Mouse (Mus musculus) intestine, embryonic 15.5 days (tissue): ENCODE data around the gene Abcg5. TPM values are rescaled to one million over a fixed set of nuclear protein-coding genes. Genes with fewer than 3 reads are reported as not detected.

Experiments used
- ATAC-seq: fragments of 200-750 bp; cut with Nextera tagmentation; 2 replicates; pipeline ENCODE4 v1.8.0; 2017; ENCODE audit warnings: moderate TSS enrichment, moderate library complexity
- H3K27ac ChIP-seq: fragments of 300-500 bp; sonication (generic); 2 replicates; pipeline ENCODE4 v1.5.1; 2015; ENCODE audit warnings: mild to moderate bottlenecking, inconsistent platforms
- H3K27me3 ChIP-seq: fragments of 300-500 bp; sonication (generic); replicated peaks from 2 replicates; pipeline ENCODE4 v1.6.1; 2015; ENCODE audit warnings: inconsistent platforms
- H3K36me3 ChIP-seq: fragments of 300-500 bp; sonication (generic); 2 replicates; pipeline ENCODE4 v1.6.1; 2015; ENCODE audit warnings: inconsistent platforms
- H3K4me1 ChIP-seq: fragments of 300-500 bp; sonication (generic); replicated peaks from 2 replicates; pipeline ENCODE4 v1.6.1; 2015; ENCODE audit warnings: inconsistent platforms
- H3K4me2 ChIP-seq: fragments of 300-500 bp; sonication (generic); replicated peaks from 2 replicates; pipeline ENCODE4 v1.6.1; 2015; ENCODE audit warnings: mild to moderate bottlenecking, inconsistent platforms
- H3K4me3 ChIP-seq: fragments of 300-500 bp; sonication (generic); replicated peaks from 2 replicates; pipeline ENCODE4 v1.5.1; 2015; ENCODE audit warnings: inconsistent platforms
- H3K9ac ChIP-seq: fragments of 300-500 bp; sonication (generic); 2 replicates; pipeline ENCODE4 v1.6.1; 2015; ENCODE audit warnings: inconsistent platforms
- H3K9me3 ChIP-seq: fragments of 300-500 bp; sonication (generic); 2 replicates; pipeline ENCODE4 v1.6.1; 2016; ENCODE audit warnings: inconsistent platforms
- WGBS: fragments of 180-500 bp; shearing (Covaris S2); methylation state at CpG from one replicate; pipeline ENCODE4 v1.1.7; 2015; 5-methylcytosine and 5-hydroxymethylcytosine counted together
- polyA plus RNA-seq: library from polyadenylated mRNA; unstranded; fragments of >200 nt; fragmentation: Nextera tagmentation; extraction: Ambion mirVana; gene quantifications from 2 replicates; pipeline ENCODE4 v1.2.1, GENCODE M21; 2015

Abcg5 gene
- polyA plus RNA-seq, 1 experiment from 2014 or later, result 2.3 TPM

- Histone ChIP-seq H3K4me2 (no peak overlapping the region), H3K27ac (no peak overlapping the region), H3K36me3 (no peaks in the 10 kb centered on the region), H3K4me1 (0 out of 2 replicates have a peak, but pooled peaks cover 6% of the 10 kb centered on the region), H3K27me3 (no peaks in the 10 kb centered on the region), H3K9me3 (no peaks in the 10 kb centered on the region), H3K4me3 (no peak overlapping the region), H3K9ac (no peak overlapping the region)
- WGBS, result 76% methylated on average over 10 of the region's 10 CpGs
- ATAC-seq, result no peak
These were observed 42.9 kb downstream of the Abcg5 start for GRCm38 (mm10) chr17:84639796-84640378.

DNA sequence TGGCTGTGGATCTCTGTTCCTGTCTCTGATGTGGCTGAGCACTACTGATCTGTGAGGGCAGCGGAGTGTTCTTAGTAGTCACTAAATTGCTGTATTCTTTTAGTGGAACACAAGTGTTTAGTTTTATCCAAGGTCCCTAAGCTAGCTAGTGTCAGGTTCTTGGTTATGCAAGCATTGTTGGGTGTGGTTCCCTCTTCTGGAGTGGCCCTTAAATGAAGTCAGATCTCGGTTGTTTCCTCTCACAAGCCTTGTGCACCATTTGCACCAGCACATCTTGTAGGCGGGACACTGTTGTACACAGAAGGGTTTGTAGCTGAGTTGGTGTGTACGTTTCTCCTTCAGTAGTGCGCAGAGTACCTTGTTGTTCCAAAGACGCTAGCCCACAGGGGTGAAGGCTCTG is 44.8 kb downstream of the Abcg5 start:
- H3K27me3 ChIP-seq, result no peaks in the 10 kb centered on the region
- H3K36me3 ChIP-seq, result no peaks in the 10 kb centered on the region
- no peak overlapping the region for H3K27ac ChIP-seq
- H3K4me1 ChIP-seq, result 0 out of 2 replicates have a peak, but pooled peaks cover 6% of the 10 kb centered on the region
- 90% methylated on average over 6 of the region's 6 CpGs for WGBS
- H3K4me3 ChIP-seq, result no peak overlapping the region
- ATAC-seq, result no peak
- no peak overlapping the region for H3K9ac ChIP-seq
- no peak overlapping the region for H3K4me2 ChIP-seq
- no peaks in the 10 kb centered on the region for H3K9me3 ChIP-seq

DNA sequence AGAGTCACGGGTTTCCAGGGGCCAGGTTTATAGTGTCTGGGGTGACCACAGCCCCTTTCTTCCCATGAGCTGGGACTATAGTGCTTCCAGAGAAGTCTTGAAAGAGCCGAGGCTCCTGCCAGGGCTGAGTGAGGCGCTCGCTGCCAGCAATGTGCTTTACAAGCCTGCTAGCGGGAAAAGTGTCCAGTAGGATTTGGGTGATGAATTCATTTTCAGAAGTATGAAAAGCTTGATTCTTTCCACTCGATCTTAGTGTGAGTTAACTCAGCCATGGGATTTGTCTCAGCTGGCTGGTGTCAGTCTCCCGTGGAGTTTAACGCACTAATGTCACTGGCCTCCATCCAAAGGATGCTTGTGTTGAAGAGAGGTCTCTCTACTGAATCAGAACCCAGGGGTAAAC is 46.5 kb downstream of the Abcg5 start:
- no peak for ATAC-seq
- no peaks in the 10 kb centered on the region for H3K36me3 ChIP-seq
- H3K27ac ChIP-seq, result no peak overlapping the region
- no peak overlapping the region for H3K4me2 ChIP-seq
- 60% methylated on average over 8 of the region's 8 CpGs for WGBS
- H3K9me3 ChIP-seq, result no peaks in the 10 kb centered on the region
- H3K4me1 ChIP-seq, result 0 out of 2 replicates have a peak, but pooled peaks cover 4% of the 10 kb centered on the region
- H3K27me3 ChIP-seq, result no peaks in the 10 kb centered on the region
- H3K9ac ChIP-seq, result no peak overlapping the region
- no peak overlapping the region for H3K4me3 ChIP-seq

DNA sequence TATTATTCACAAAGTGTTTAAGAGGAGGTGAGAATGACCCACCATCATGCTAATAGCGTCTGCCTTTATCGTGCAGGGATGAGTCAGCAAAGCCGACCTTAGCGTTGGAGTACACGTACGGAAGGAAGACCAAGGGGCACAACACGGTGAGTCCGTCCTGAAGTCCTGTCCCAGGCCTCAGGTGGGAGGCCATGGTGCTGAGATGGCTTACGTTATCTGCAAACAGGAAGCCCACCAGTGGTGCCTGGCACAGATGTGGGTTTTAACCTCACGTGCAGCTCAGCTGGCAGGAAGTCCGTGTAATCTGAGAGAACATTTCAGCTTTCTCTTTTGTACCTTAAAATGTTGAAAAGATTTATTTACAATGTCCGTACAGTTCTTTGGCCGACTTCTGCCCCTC is 49.4 kb downstream of the Abcg5 start:
- H3K27me3 ChIP-seq, result no peaks in the 10 kb centered on the region
- H3K36me3 ChIP-seq, result no peaks in the 10 kb centered on the region
- no peak overlapping the region for H3K4me2 ChIP-seq
- no peak overlapping the region for H3K9ac ChIP-seq
- whole genome bisulfite sequencing, result 74% methylated on average over 13 of the region's 13 CpGs
- H3K27ac ChIP-seq, result no peak overlapping the region
- H3K9me3 ChIP-seq, result no peaks in the 10 kb centered on the region
- ATAC-seq, result no peak
- no peaks in the 10 kb centered on the region for H3K4me1 ChIP-seq
- no peak overlapping the region for H3K4me3 ChIP-seq

DNA sequence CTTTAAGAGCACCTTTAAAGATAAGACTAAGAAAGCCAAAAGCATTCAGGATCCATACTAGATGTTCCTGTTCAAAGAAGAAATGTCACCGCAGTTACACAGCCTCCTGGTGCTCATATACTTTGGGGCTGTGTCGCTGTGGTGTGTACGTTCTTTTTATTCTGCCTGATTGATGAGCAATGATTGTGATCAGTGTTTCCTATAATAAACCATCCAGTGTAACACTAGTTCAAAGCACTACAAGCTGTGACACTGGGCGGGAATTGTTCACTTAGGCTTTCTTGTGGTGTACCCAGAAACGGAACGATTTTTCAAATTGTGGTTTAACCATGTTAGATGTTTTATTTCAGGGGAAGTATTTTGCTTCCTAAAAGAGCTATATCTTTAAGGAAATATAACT is 51.0 kb downstream of the Abcg5 start:
- Histone ChIP-seq H3K9me3 (no peaks in the 10 kb centered on the region), H3K4me3 (no peak overlapping the region), H3K36me3 (no peaks in the 10 kb centered on the region), H3K27ac (no peak overlapping the region), H3K4me1 (peaks cover 2% of the 10 kb centered on the region), H3K4me2 (no peak overlapping the region), H3K9ac (no peak overlapping the region), H3K27me3 (no peaks in the 10 kb centered on the region)
- ATAC-seq, result no peak
- 89% methylated on average over 6 of the region's 6 CpGs for WGBS

DNA sequence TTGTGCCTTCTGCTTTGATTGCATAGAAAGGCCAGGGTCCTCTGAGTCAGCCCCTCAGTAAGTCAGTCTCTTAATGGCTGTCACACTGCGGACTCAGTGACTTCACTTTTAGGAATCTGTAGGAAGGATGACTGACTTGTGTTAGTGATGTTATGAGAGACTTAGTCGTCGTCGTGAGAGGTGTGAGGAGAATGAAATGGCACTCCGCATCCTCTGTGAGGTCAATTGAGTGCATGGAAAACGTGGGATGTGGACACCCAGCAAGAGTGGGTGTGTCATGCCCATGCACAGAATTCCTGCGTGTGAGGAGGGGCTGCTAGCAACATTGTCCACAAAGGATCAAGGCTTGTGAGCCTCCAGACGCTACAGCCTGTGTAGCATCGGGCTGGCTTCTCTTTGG is 54.2 kb downstream of the Abcg5 start:
- H3K4me2 ChIP-seq, result no peak overlapping the region

DNA sequence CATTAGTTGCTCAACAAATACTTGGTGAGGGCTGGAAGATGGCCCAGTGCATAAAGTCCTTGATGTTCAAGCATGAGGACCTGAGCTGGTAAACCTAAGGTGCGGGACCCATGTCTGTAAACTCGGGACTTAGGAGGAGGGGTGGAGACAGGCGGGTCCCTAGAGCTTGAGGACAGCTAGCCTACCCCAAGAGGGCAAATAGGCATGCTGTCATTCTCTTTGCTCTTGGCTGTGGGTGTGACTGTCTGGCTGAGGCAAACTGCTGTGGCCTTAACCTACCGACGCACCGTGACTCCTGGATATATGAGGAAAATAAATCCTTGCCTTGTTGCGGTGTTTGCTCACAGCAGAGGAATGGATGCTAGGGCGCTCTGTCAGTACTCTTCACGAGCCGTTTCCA is 55.1 kb downstream of the Abcg5 start:
- 82% methylated on average over 10 of the region's 10 CpGs for WGBS
- Histone ChIP-seq H3K4me2 (no peak overlapping the region), H3K27ac (no peak overlapping the region), H3K36me3 (no peaks in the 10 kb centered on the region), H3K9me3 (no peaks in the 10 kb centered on the region), H3K9ac (no peak overlapping the region), H3K4me1 (peaks cover 4% of the 10 kb centered on the region), H3K27me3 (no peaks in the 10 kb centered on the region), H3K4me3 (no peak overlapping the region)
- ATAC-seq, result no peak

More for the DNA sequence above, 54.2 kb downstream of the Abcg5 start:
- Histone ChIP-seq H3K9ac (no peak overlapping the region), H3K27me3 (no peaks in the 10 kb centered on the region), H3K9me3 (no peaks in the 10 kb centered on the region), H3K27ac (no peak overlapping the region), H3K4me3 (no peak overlapping the region), H3K36me3 (no peaks in the 10 kb centered on the region), H3K4me1 (peaks cover 4% of the 10 kb centered on the region)
- ATAC-seq, result no peak
- WGBS, result 82% methylated on average over 9 of the region's 9 CpGs

DNA sequence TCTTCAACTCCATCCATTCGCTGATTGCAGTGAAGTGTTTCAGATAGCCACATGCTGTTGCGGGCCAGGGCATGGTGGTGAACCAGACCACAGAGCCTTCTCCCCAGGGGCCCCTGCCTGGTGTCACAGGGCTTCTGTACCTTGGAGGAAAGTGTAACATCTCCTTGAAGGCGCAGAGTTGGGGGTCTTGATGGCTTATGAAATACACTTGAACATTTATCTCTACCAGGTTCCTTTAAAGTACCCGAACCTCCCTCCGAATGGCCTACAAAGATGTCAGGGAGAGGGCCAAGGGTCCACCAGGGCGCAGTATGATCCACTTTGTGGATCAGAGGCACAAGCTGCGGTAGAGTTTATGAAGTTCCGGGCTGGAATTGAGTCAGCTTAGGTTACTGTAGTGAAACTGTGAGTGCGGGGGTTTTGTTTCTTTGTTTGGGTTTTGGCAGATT is 55.9 kb downstream of the Abcg5 start:
- H3K9ac ChIP-seq, result peak overlapping the region; percentile 58
- H3K4me3 ChIP-seq, result peak overlapping the region; percentile 61
- WGBS, result 26% methylated on average over 9 of the region's 9 CpGs
- H3K9me3 ChIP-seq, result no peaks in the 10 kb centered on the region
- no peaks in the 10 kb centered on the region for H3K36me3 ChIP-seq
- peaks cover 4% of the 10 kb centered on the region for H3K4me1 ChIP-seq
- peak; percentile 57 for ATAC-seq
- no peaks in the 10 kb centered on the region for H3K27me3 ChIP-seq
- peak overlapping the region; percentile 92 for H3K4me2 ChIP-seq
- peak overlapping the region; percentile 54; the same call in 1 of the 2 replicates for H3K27ac ChIP-seq

DNA sequence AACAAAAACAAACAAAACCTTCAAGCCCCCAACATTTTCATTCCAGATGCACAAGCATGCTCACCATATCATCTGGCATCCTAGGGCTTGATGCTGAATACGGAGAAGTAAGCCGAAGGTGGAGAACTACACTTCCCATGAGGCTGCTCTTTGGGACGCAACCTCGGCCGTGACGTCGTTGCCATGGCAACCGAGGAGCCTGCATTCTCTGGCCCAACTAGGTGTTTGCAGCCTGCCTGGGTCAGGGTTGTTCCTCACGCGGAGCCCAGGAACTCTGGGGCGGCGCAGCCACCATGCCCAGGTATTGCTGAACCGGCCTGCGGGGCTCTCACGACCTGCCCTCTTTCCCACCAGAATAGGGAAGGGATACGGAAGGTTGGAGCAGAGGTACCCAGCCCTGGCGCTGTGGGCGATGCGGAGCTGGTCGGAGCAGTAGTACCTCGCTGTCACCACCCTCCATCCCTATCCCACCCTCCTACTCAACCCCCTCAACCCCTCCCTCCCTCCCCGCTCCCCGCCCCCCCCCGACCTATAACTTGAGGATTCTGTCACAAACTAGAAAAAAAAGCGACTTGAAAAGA is 56.4 kb downstream of the Abcg5 start, which contains the start of gene Dync2li1:
Gene Dync2li1, plus strand, starts transcription at position 221 of the 581 bp plus-strand sequence.
- WGBS, result 2% methylated on average over 25 of the region's 25 CpGs
- H3K9me3 ChIP-seq, result no peaks in the 10 kb centered on the region
- peaks cover 4% of the 10 kb centered on the region for H3K4me1 ChIP-seq
- H3K4me2 ChIP-seq, result peak within 1 kb of the TSS; percentile 92
- H3K36me3 ChIP-seq, result no peaks in the 10 kb centered on the region
- H3K27me3 ChIP-seq, result no peaks in the 10 kb centered on the region
- H3K9ac ChIP-seq, result peak within 1 kb of the TSS; percentile 58
- peak within 1 kb of the TSS; percentile 61 for H3K4me3 ChIP-seq
- ATAC-seq, result peak; percentile 97
- peak within 1 kb of the TSS; percentile 54; the same call in 1 of the 2 replicates for H3K27ac ChIP-seq

DNA sequence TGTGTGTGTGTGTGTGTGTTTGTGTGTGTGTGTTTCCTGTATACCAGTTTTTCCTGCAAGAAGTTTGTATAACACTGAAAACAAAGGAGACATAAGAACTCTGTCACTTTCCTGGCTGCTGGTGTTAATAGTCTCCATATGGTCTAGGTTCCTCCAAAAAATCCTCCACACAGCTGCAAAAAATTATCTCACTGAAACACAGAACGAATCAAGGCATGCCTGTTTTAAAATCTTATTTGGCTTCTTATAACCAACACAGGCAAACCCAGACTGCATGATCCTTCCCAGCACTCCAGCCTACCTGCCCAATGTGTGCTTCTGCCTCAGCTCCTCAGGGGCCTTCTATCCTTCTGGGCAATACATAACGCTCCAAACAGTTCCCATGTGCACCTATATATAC is 59.9 kb downstream of the Abcg5 start:
- Histone ChIP-seq H3K4me2 (no peak overlapping the region), H3K36me3 (no peaks in the 10 kb centered on the region), H3K27me3 (no peaks in the 10 kb centered on the region), H3K9me3 (no peaks in the 10 kb centered on the region), H3K4me1 (peaks cover 7% of the 10 kb centered on the region), H3K9ac (no peak overlapping the region), H3K27ac (peak overlapping the region; percentile 39; the same call in 1 of the 2 replicates), H3K4me3 (no peak overlapping the region)
- 62% methylated on average over 2 of the region's 2 CpGs for WGBS
- no peak for ATAC-seq

- no peak overlapping the region for H3K4me3 ChIP-seq
- H3K27me3 ChIP-seq, result no peaks in the 10 kb centered on the region
- H3K9ac ChIP-seq, result no peak overlapping the region
- ATAC-seq, result no peak
- H3K9me3 ChIP-seq, result no peaks in the 10 kb centered on the region
- H3K27ac ChIP-seq, result no peak overlapping the region
- H3K4me2 ChIP-seq, result no peak overlapping the region
- no peaks in the 10 kb centered on the region for H3K36me3 ChIP-seq
- 87% methylated on average over 4 of the region's 4 CpGs for WGBS
- peaks cover 7% of the 10 kb centered on the region for H3K4me1 ChIP-seq
These were observed 60.8 kb downstream of the Abcg5 start for GRCm38 (mm10) chr17:84622028-84622427.

DNA sequence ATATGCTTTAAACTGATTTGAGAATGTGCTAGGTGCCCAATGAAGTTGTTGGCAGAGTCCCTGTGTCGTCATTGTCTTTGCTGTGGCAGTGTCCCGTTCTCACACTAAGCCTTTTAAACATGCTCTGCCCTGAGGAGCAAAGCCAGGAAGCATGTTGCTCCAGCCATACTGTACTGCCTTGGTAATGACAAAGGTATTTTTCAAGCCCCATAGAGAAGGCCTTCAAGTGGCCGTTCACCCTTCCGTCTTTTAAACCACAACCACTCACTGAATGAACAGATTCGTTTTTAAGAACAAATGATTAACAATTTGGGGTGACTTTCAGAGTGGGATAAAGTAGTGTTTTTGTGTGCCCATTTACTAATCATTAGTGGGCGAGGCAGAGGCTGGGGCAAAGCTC is 61.6 kb downstream of the Abcg5 start:
- Histone ChIP-seq H3K4me1 (0 out of 2 replicates have a peak, but pooled peaks cover 3% of the 10 kb centered on the region), H3K27ac (no peak overlapping the region), H3K4me2 (no peak overlapping the region), H3K4me3 (no peak overlapping the region), H3K27me3 (no peaks in the 10 kb centered on the region), H3K9ac (no peak overlapping the region), H3K9me3 (no peaks in the 10 kb centered on the region), H3K36me3 (no peaks in the 10 kb centered on the region)
- ATAC-seq, result no peak
- WGBS, result 90% methylated on average over 6 of the region's 6 CpGs

DNA sequence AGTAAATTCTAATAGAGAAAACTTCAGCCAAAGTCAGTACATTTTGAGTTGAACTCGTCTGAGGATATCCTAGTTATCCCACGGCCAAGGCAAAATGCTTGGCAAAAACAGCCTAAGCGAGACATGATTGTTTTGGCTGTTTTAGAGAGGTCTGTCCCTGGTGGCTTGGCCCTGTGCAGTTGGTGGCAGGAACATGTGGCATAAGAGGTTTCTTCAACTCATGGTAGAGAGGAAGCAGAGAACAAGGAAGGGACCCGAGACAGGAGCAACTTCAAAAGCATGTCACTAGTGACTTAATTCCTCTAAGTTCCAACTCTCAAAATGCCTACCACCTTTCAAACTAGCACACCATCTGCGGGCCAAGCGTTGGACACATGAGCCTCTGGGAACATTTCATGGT is 62.2 kb downstream of the Abcg5 start:
- Histone ChIP-seq H3K27ac (peak overlapping the region; percentile 65; the same call in 1 of the 2 replicates), H3K9me3 (no peaks in the 10 kb centered on the region), H3K9ac (no peak overlapping the region), H3K4me3 (no peak overlapping the region), H3K4me1 (0 out of 2 replicates have a peak, but pooled peaks cover 3% of the 10 kb centered on the region), H3K36me3 (no peaks in the 10 kb centered on the region), H3K27me3 (no peaks in the 10 kb centered on the region), H3K4me2 (no peak overlapping the region)
- WGBS, result 85% methylated on average over 6 of the region's 6 CpGs
- ATAC-seq, result no peak
